Mouse (Mus musculus) Muller cell, postnatal 12 days (primary cell): Measurements from ENCODE around the gene Slc5a11.
A peak's percentile ranks its signal among the peaks of the same experiment; 100 is the strongest.

Experiments
- DNase-seq: peaks from one replicate; pipeline ENCODE4 v3.0.0-alpha.2; 2015; ENCODE audit errors: inconsistent ontology term

Gene Slc5a11

DNA sequence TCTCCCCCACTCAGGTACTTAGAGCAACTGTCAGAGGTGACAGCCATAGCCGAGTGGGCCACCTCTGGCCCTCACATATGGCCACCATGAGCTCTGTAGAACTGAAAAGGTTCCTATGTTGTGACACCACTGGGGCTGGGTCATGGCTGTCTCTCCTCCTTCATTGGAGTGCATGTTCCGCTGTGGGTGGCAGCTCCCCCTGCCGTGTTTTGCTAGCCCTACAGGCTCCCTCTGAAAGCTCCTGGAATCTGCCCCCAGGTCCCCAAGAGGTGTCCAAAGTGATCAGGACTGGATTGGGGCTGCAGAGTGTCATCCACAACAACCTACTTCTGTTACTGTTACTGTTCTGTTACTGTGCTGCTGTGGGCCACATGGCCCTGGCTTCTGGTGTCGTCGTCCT is 2.3 kb upstream of the Slc5a11 start:
- no peak for DNase-seq

DNA sequence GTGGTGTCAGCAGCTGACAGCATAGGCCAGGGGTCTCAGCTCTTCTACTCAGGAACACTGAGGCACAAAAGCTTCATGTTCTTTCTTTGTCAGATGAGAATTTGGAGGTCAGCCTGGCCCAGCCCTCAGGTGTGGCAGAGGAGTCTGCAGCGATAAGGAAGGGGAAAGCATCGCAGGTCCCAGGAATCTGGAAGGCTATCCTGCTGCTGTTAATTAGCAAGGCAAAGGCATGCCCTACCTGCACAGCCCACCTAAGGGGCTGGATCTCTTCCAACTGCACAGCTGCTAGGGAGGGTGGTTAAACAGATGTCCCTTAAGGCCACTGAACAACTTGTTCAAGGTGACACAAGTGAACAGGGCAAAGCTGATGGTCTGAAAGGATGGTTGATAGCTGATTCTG is 558 bp downstream of the Slc5a11 start:
- no peak for DNase-seq

GRCm38 (mm10) chr7:123217448-123218354 is 3.1 kb downstream of the Slc5a11 start:
- DNase-seq, result no peak

DNA sequence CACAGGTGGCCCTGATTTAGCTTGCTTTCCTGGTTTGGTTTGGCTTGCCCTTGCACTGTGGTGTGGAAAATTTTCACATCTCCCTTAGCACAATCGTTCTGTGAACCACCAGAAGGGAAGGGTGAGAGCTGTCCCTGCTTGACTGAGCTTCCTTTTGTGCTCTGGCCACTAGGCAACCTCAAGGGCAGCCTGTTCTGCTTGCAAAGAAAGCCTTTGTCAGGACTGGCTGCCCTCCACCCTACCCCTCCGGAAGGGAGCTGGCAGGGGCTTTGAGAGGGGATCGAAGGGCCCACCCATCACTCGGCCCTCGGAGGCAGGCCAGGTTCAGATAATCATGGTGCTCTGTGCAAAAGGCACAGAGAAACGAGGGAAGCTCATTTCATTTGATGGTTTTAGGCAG is 4.0 kb downstream of the Slc5a11 start:
- peak; percentile 37 for DNase-seq

DNA sequence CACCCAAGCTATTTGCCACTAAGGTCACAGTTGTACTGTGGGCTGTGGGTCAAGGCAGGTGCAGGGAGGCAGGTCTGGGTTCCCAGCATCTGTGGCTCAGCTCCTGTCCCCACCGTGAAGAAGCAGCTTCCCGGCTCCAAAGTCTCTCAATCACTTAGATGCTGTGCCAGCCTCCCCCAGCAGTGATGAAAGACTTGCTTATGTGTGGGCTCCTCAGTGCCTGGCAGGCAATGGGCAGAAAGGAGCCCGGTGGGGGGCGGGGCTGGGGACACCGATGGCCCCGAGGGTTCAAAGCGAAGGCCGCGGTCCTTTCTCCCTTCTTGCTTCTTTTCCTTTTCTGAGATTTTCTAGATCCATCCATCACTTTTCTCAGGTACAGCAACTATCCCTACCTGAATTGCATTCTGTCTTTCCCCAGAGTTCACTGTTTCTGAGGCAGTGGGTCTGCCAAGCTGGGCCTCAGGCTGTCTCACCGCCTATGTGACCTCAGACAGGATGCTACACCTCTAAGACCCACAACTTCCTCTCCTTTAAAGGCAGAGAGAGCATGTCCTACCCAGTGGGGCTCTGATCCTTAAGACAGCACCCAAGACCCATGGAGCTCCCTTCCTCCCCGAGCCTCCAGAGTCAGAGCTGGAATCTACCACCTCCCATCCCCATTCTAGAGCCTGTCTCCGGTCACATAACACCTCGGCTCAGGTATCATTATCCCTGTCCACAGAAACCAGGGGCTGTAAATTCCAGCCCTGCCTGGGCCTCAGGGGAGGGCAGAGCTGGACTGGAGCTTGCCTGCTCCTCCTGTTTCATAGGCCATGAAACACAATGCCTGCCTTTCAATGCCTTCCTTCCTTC is 5.4 kb downstream of the Slc5a11 start:
- DNase-seq, result no peak

DNA sequence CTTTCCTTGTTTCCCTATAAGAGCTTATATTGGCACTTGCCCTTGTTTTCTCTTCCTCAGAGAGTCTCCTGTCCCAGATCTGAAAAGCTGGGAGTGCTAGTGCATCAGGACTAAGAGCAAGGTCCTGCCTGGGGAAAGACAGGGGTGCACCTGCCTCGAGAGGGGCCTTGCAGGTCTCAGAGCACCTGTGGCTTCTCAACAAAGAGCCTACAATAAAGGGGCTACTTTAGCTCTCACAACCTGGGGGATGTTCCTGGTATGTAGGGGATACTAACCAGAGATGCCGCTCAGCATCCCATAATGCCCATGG is 6.0 kb downstream of the Slc5a11 start:
- no peak for DNase-seq

- no peak for DNase-seq
Observed at GRCm38 (mm10) chr7:123224076-123224475, 9.5 kb downstream of the Slc5a11 start.

- no peak for DNase-seq
Observed at GRCm38 (mm10) chr7:123225159-123225558, 10.6 kb downstream of the Slc5a11 start.

GRCm38 (mm10) chr7:123235449-123235848 is 20.9 kb downstream of the Slc5a11 start:
- DNase-seq, result peak; percentile 18

DNA sequence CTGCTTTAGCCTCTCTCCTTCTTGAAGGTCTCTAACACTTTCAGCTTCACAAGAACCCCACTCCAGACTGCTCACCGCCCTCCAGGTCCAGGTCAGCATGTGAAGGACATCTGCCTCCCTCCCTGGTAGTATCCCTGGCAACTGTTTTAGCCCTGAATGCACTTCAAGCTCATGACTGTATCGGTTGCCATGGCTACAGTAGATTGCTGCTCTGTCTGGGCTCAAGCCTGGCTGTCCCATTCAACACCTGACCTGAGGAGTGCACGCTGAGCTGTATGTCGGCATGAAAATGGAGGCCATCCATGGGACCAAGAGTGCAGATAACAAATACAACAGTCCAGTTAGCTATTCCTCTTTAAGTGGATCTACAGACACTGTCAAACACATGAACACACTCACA is 24.0 kb downstream of the Slc5a11 start:
- no peak for DNase-seq

DNA sequence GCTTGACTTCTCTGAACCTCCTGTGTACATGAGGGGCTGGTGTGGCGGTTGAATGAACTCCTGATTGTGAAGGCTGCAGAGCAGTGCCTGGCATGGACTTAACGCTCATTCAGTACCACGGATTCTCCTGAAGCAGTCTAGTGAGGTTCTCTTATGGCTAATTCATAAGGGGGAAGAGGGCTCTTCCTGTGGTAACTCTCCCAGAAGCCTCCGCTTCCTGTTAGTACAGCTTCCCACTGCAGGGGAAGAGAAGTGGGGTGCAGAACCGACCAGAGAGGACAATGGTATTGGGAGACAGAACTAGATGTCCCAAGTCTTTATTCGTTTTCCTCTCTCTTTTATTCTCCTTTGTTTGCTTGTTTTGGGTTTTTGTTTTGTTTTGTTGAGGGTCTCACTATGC is 25.5 kb downstream of the Slc5a11 start:
- DNase-seq, result no peak

DNA sequence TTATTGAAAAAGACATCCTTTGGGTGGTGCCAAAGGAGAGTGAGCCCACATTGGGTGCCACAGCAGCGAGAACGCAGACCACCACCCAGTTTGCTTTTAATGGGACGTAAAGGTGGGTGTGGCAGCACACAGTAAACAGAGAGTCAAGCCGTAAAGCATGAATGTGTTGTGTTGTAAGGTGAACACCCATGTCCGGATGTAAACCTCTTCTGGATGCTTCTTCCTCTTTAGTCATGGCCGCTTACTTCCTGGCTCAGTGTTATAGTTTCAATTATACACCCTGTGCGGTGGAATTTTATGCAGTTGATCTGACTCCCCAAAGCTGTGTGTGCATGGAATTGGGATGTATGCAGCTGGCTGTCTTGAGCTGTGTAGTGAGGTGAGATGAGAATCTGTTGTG is 27.7 kb downstream of the Slc5a11 start:
- DNase-seq, result no peak

DNA sequence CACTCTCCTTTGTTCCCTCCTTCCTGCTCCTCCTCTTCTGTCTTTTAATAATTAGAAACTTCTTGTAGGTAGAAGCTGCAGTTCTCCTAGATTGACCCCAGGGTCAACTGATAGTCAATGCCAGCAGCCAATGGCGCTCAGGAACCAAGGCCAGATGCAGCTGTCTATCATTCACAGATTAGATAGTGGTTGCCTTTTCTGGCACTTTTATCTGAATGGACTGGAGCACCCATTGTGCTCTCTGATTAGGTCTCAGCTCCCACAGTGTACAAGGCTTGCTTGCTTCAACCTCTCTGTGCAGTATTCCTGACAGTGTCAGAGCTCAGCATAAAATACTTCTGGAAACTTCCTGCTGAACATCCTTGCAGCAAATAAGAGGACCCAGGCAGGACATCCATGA is 30.3 kb downstream of the Slc5a11 start:
- no peak for DNase-seq

GRCm38 (mm10) chr7:123246504-123247084 is 32.0 kb downstream of the Slc5a11 start:
- no peak for DNase-seq

- no peak for DNase-seq
Observed at GRCm38 (mm10) chr7:123248166-123248565, 33.6 kb downstream of the Slc5a11 start.

GRCm38 (mm10) chr7:123251343-123251742 is 36.8 kb downstream of the Slc5a11 start:
- DNase-seq, result no peak

- DNase-seq, result no peak
Observed at GRCm38 (mm10) chr7:123253396-123253795, 38.8 kb downstream of the Slc5a11 start.

GRCm38 (mm10) chr7:123254196-123254970 is 39.8 kb downstream of the Slc5a11 start:
- no peak for DNase-seq

DNA sequence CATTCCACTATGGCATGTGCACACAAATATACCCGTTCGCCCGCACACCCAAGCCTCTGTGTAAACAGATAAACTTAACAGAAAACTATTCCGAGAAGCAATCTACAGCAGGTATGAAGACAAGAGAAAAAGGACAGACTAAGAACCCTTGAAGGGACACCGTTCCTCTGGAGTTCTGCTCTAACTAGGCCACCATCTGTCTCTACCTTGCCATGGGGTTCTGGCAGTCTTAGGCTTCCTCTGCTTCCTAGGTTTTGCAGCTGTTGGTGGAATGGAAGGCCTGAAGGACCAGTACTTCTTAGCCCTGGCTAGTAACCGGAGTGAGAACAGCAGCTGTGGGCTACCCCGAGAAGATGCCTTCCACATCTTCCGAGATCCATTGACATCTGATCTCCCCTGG is 43.5 kb downstream of the Slc5a11 start:
- no peak for DNase-seq

DNA sequence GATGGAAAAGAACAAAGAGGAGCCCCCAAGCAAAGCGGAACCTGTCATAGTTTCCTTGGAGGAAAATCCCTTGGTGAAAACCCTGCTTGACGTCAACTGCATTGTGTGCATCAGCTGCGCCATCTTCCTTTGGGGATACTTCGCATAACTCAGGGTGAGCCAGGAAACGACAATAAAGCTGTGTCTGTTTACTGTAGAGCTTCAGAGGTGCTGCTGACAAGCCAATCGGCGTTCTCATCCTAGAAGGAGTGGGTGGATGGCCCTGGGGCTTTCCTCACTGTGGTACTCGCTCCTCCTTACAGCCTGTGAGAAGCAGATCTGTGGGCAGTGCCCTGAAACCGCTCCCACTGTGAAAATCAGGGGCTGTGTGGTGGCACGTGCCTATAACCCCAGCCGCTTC is 58.5 kb downstream of the Slc5a11 start:
- DNase-seq, result peak; percentile 25

DNA sequence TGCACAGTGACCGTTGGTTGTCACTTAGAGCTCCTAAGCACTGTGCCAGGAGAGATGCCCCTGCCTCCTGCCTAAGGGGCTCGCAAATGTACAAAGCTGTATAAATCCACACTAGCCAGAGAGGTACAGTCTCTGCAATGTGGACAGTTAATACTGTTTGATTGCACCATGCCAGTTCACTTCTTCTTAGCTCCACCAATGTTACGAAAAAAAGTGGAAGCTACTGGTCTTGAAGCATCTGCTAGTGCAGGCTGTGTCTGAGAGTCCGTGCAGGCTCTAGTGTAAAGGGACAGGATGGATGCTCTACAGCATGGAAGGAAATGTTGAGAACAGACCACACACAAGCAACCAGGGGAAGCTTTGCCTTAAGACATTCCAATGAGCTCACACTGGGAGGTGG is 62.0 kb downstream of the Slc5a11 start:
- DNase-seq, result no peak

GRCm38 (mm10) chr7:123279797-123280196 is 65.2 kb downstream of the Slc5a11 start:
- DNase-seq, result peak; percentile 83
